Mouse (Mus musculus) thymus, adult 2 months (tissue): ENCODE measurements around the gene Nifk.

Experiments
- CTCF ChIP-seq: fragments of 200-500 bp; IDR thresholded peaks from 2 replicates; pipeline ENCODE4 v1.5.1; 2012; ENCODE audit warnings: mild to moderate bottlenecking, control low read depth, low read length, moderate library complexity, borderline replicate concordance; ENCODE audit not compliant: control insufficient read depth, poor library complexity, insufficient read depth; ENCODE audit errors: extremely low read depth
- POLR2A ChIP-seq: fragments of 200-500 bp; IDR thresholded peaks from 2 replicates; pipeline ENCODE4 v1.6.1; 2012; ENCODE audit warnings: mild to moderate bottlenecking, low read length, control low read depth, moderate library complexity; ENCODE audit not compliant: control insufficient read depth, poor library complexity, insufficient read depth; ENCODE audit errors: extremely low read depth

DNA sequence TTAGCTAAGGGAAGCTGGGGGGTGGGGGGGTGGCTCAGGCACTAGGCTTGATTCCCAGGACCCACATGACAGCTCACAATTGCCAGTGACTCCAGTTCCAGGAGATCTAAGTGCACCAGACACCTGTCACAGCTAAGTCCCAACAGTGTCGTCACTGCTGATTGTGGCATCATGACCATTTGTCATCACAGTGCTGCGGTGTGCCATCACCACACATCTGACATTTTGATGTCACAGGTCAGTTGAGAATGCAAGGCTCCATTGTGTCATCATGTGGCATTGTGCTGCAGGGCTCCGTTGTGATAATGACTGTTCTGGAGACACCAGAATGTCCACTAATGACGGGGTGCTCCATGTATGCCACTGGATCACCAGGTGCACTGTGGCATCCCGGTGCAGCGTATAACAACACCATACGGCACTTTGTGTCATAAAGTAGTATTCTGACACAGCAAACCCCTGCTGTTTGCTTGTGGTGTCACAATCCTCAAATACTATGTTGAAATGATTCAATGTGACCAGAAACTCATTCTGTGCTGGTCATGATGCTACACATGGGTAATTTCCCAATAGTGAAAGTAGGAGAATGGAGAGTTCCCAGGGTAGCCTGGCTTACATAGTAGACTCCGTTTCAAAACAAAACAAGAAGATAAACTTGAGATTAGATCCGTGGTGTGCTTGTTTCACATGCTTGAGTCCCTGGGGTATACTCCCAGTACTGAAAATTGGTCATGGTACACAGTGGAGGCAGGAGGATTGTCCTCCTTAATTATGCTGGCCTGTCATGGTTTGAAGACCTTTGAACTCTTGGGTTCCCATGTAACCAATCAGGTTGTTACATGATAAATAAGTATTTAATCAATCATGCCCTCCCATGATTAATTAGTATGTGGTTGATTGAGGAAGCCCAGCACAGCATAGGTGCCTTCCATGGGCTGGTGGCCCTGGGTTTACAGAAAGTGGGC is 13.4 kb downstream of the Nifk start:
- TF ChIP-seq CTCF (no peak), POLR2A (no peak)
